Mouse (Mus musculus) testis, adult 2 months (tissue): ENCODE measurements at regions not wholly inside any gene's neighbourhood (a gene's known extent, or its start where the extent isn't known, plus 50 kb on each side); places are given as distances from the start of the nearest gene placed in this dataset.

Experiments used
- CTCF ChIP-seq: fragments of 200-500 bp; IDR thresholded peaks from 2 replicates; pipeline ENCODE4 v1.5.1; 2012; ENCODE audit warnings: low read depth, mild to moderate bottlenecking, inconsistent platforms, low read length, moderate library complexity; ENCODE audit not compliant: control insufficient read depth, insufficient read depth, insufficient replicate concordance
- POLR2A ChIP-seq: fragments of 200-500 bp; IDR thresholded peaks from 2 replicates; pipeline ENCODE4 v1.6.1; 2012; ENCODE audit warnings: low read depth, mild to moderate bottlenecking, inconsistent platforms, low read length, moderate library complexity; ENCODE audit not compliant: control insufficient read depth

DNA sequence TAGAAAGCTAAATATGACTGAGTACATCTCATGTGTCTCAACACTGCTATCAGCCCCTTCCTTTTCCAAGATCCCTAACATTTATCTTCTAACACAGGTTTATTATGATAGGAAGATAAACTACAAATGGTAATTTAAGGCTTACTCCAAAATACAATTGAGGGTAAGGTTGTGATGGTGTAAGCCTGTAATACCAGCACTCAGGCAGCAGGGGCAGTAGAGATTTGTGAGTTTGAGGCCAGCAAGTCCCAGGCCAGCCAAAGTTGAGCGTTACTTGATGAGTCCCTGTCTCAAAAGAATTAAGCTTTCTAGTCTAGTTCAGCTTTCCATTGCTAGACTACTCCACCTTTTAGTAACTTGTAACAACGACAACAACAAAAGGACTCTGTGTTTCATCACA lies 69.1 kb downstream of the Pabpc6 start:
- TF ChIP-seq CTCF = peak; percentile 9; the same call in 1 of the 2 replicates
- TF ChIP-seq POLR2A = no peak
